8 mouse cellular contexts compared by ENCODE assay signal in genomic region chr8:71751337-71751886, GRCm38 (mm10). TPM values are rescaled to one million over a fixed set of nuclear protein-coding genes. Genes with fewer than 3 reads are reported as not detected.
DNase-seq lines count a peak whose midpoint lies in the region; ATAC-seq and TF ChIP-seq lines count a peak whose summit lies in the region.
"Not testable (repeated sequence)": the region's sequence is repeated elsewhere in the genome, so short reads cannot be mapped to it uniquely, and the experiment has no call there.

No protein-coding gene starts in this region.

- TF ChIP-seq POLR2A in cerebellum, adult 2 months (IDR thresholded peaks at IDR 0.05; ENCODE audit: borderline replicate concordance, insufficient read depth, low read length): not testable (repeated sequence)

- not testable (repeated sequence) for H3K9ac ChIP-seq in forebrain, embryonic 11.5 days (ENCODE audit: low read length); hindbrain, embryonic 12.5 days; neural tube, embryonic 14.5 days (replicated peaks; ENCODE audit: low read depth, low read length)

- TF ChIP-seq CTCF in cerebellum, adult 2 months (IDR thresholded peaks at IDR 0.05; ENCODE audit: borderline replicate concordance, insufficient read depth, low read depth, low read length): peak; percentile 34; the same call in 1 of the 2 replicates

- H3K27me3 ChIP-seq in cerebellum, adult 2 months (ENCODE audit: control insufficient read depth, insufficient read depth, low read length); forebrain, embryonic 11.5 days (ENCODE audit: control insufficient read depth, insufficient read depth, low read length); hindbrain, embryonic 12.5 days; neural tube, embryonic 14.5 days (ENCODE audit: control insufficient read depth, insufficient read depth, low read length): not testable (repeated sequence)

- not testable (repeated sequence) for H3K9me3 ChIP-seq in forebrain, embryonic 11.5 days (ENCODE audit: control insufficient read depth, low read length); hindbrain, embryonic 12.5 days (replicated peaks); neural tube, embryonic 14.5 days (ENCODE audit: control insufficient read depth, low read length)

- not testable (repeated sequence) for H3K27ac ChIP-seq in cerebellum, adult 2 months (ENCODE audit: insufficient read depth, low read length); forebrain, embryonic 11.5 days (ENCODE audit: low read depth, low read length); hindbrain, embryonic 12.5 days; neural tube, embryonic 14.5 days (ENCODE audit: low read depth, low read length)

- H3K4me1 ChIP-seq in cerebellum, adult 2 months (ENCODE audit: control insufficient read depth, insufficient read depth, low read length); forebrain, embryonic 11.5 days (replicated peaks; ENCODE audit: control insufficient read depth, insufficient read depth, low read length); hindbrain, embryonic 12.5 days; neural tube, embryonic 14.5 days (ENCODE audit: control insufficient read depth, insufficient read depth, low read length): not testable (repeated sequence)

- 0 out of 2 replicates have a peak, but pooled peaks have one; percentile 37 for ATAC-seq in forebrain, embryonic 11.5 days (replicated peaks; ENCODE audit: low FRiP score)
- ATAC-seq in hindbrain, embryonic 12.5 days (ENCODE audit: low FRiP score): peak; percentile 29; the same call in 1 of the 2 replicates
- ATAC-seq in neural tube, embryonic 14.5 days (ENCODE audit: low read depth): peak; percentile 79; the same call in 1 of the 2 replicates

- 37% methylated on average over 2 of the region's 2 CpGs for WGBS in cerebellum, adult 2 months
- WGBS in forebrain, embryonic 11.5 days: 72% methylated on average over 2 of the region's 2 CpGs
- 62% methylated on average over 2 of the region's 2 CpGs for WGBS in hindbrain, embryonic 12.5 days
- 66% methylated on average over 2 of the region's 2 CpGs for WGBS in neural tube, embryonic 14.5 days

- H3K4me3 ChIP-seq in cerebellum, adult 2 months (replicated peaks; ENCODE audit: insufficient read depth, low read depth, low read length); forebrain, embryonic 11.5 days (ENCODE audit: low read depth, low read length); hindbrain, embryonic 12.5 days; neural tube, embryonic 14.5 days (ENCODE audit: low read depth, low read length): not testable (repeated sequence)

- H3K4me2 ChIP-seq in forebrain, embryonic 11.5 days (ENCODE audit: low read depth, low read length, severe bottlenecking); hindbrain, embryonic 12.5 days (replicated peaks); neural tube, embryonic 14.5 days (ENCODE audit: low read depth, low read length): not testable (repeated sequence)

- not testable (repeated sequence) for H3K36me3 ChIP-seq in forebrain, embryonic 11.5 days (ENCODE audit: control insufficient read depth, insufficient read depth, low read length); hindbrain, embryonic 12.5 days; neural tube, embryonic 14.5 days (ENCODE audit: control insufficient read depth, insufficient read depth, low read length)

- peak; percentile 31 for DNase-seq in Muller cell, postnatal 12 days (ENCODE audit: inconsistent ontology term)
- DNase-seq in cerebellum, adult 2 months: peak in 1 of 2 experiments; percentile 20
- DNase-seq in forebrain, embryonic 11.5 days (ENCODE audit: low spot score): peak; percentile 55
- DNase-seq in kidney, postnatal 10 days: peak; percentile 74
- peak; percentile 51 for DNase-seq in lung, postnatal 10 days
- peak; percentile 81 for DNase-seq in testis, postnatal 10 days (ENCODE audit: low spot score)

RNA-seq across cellular contexts. Expression of gene Fcho1, which starts 25.9 kb away (rescaled TPM):
- polyA plus RNA-seq in cerebellum, adult 2 months (2012; rRNA removed): 108 and 115 TPM in 2 replicates
- polyA plus RNA-seq in forebrain, embryonic 11.5 days (2014; fragmentation: Nextera tagmentation; extraction: Ambion mirVana): 21.3 and 23.2 TPM in 2 replicates
- 38.4 and 39.4 TPM in 2 replicates for polyA plus RNA-seq in hindbrain, embryonic 12.5 days (2016; fragmentation: Nextera tagmentation; extraction: Ambion mirVana)
- polyA plus RNA-seq in neural tube, embryonic 14.5 days (2014; fragmentation: Nextera tagmentation; extraction: Ambion mirVana): 49.1 and 62.7 TPM in 2 replicates

RNA-seq across cellular contexts. Expression of gene B3gnt3, which starts 49.8 kb away (rescaled TPM):
- polyA plus RNA-seq in cerebellum, adult 2 months (2012; rRNA removed): 0.44 and 0.48 TPM in 2 replicates
- polyA plus RNA-seq in forebrain, embryonic 11.5 days (2014; fragmentation: Nextera tagmentation; extraction: Ambion mirVana): 0.51 and 0.64 TPM in 2 replicates
- 0.59 and 0.86 TPM in 2 replicates for polyA plus RNA-seq in hindbrain, embryonic 12.5 days (2016; fragmentation: Nextera tagmentation; extraction: Ambion mirVana)
- polyA plus RNA-seq in neural tube, embryonic 14.5 days (2014; fragmentation: Nextera tagmentation; extraction: Ambion mirVana): 0.11 and 0.53 TPM in 2 replicates

Comparison
In these comparisons a context has a peak if more than half of its experiments do, and no peak if none do; other contexts are left out.
1. ATAC-seq: peak in every context shown above with its lines; median percentile 79 in neural tube, embryonic 14.5 days; 37 in forebrain, embryonic 11.5 days; 29 in hindbrain, embryonic 12.5 days.